Mouse (Mus musculus) bone marrow, adult 2 months (tissue): ENCODE data around the gene Hoxb3. TPM values are rescaled to one million over a fixed set of nuclear protein-coding genes. Genes with fewer than 3 reads are reported as not detected.

Source experiments
- H3K27ac ChIP-seq: fragments of 200-500 bp; 2 replicates; pipeline ENCODE4 v1.5.1; 2012; ENCODE audit warnings: low read depth, mild to moderate bottlenecking, control low read depth, inconsistent platforms, low read length; ENCODE audit not compliant: control insufficient read depth, poor library complexity, insufficient read depth
- H3K4me1 ChIP-seq: fragments of 200-500 bp; 2 replicates; pipeline ENCODE4 v1.6.1; 2011; ENCODE audit warnings: low read length; ENCODE audit not compliant: control insufficient read depth, insufficient read depth
- H3K4me3 ChIP-seq: fragments of 200-500 bp; replicated peaks from 2 replicates; pipeline ENCODE3; 2011; ENCODE audit warnings: mild to moderate bottlenecking, low read depth, low read length, control low read depth; ENCODE audit not compliant: control insufficient read depth
- CTCF ChIP-seq: fragments of 200-500 bp; IDR thresholded peaks from 2 replicates; pipeline ENCODE4 v1.5.1; 2011; ENCODE audit warnings: low read length, control low read depth; ENCODE audit not compliant: control insufficient read depth, insufficient read depth
- POLR2A ChIP-seq: fragments of 200-500 bp; IDR thresholded peaks from 2 replicates; pipeline ENCODE4 v1.6.1; 2011; ENCODE audit warnings: low read depth, mild to moderate bottlenecking, control low read depth, low read length, borderline replicate concordance; ENCODE audit not compliant: control insufficient read depth
- WGBS: fragments of 180-500 bp; shearing (Covaris S2); methylation state at CpG from one replicate; pipeline ENCODE4 v1.1.7; 2018; 5-methylcytosine and 5-hydroxymethylcytosine counted together
- polyA plus RNA-seq: library from polyadenylated mRNA; stranded (reverse); fragments of >200 nt; gene quantifications from 2 replicates; pipeline ENCODE4 v1.2.4, GENCODE M21; 2011; ENCODE audit warnings: low replicate concordance; ENCODE audit not compliant: missing spikeins, insufficient read depth, insufficient read length

The Hoxb3 gene
- polyA plus RNA-seq, 1 experiment = 1.0 TPM

DNA sequence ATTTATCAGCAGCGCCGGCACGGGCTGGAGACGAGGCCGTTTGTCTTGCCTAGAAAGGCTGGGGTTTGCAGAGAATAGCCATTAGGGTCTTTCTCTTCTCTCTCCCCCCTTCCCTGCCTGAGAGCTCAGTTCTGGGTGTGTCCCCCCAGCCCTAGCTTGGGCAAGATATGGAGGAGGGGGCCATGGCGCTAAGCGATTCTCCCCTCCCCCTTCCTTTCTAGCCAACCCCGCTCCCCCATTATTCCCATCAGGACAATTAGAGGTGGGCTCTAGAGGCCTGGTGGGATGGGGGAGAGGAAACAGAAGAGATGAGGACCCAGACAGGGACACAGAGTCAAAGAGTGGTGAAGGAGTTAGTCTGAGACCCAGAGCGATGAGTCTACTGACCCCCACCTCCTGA lies 35.7 kb upstream of the Hoxb3 start:
- Histone ChIP-seq H3K4me3 (no peak overlapping the region), H3K27ac (no peak overlapping the region), H3K4me1 (no peaks in the 10 kb centered on the region)
- 37% methylated on average over 9 of the region's 9 CpGs for WGBS
- TF ChIP-seq POLR2A (no peak), CTCF (no peak)

GRCm38 (mm10) chr11:96288455-96289221 lies 34.5 kb upstream of the Hoxb3 start:
- TF ChIP-seq POLR2A (no peak), CTCF (no peak)
- 43% methylated on average over 1 of the region's 1 CpGs for WGBS
- no peaks in the 10 kb centered on the region for H3K4me1 ChIP-seq

DNA sequence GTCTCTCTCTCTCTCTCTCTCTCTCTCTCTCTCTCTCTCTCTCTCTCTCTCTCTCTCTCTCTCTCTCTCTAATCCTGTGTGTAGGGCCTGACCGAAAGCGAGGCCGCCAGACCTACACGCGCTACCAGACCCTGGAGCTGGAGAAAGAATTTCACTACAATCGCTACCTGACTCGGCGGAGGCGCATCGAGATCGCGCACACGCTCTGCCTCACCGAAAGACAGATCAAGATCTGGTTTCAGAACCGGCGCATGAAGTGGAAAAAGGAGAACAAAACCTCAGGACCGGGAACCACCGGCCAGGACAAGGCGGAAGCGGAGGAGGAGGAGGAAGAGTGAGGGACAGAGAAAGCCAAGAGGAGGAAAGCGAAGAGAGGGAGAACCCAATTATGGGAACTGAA lies 33.8 kb upstream of the Hoxb3 start:
- Histone ChIP-seq H3K4me3 (no peak overlapping the region), H3K4me1 (no peaks in the 10 kb centered on the region), H3K27ac (no peak overlapping the region)
- TF ChIP-seq CTCF (no peak), POLR2A (no peak)
- WGBS = 62% methylated on average over 21 of the region's 21 CpGs

More at GRCm38 (mm10) chr11:96288455-96289221, 34.5 kb upstream of the Hoxb3 start:
- Histone ChIP-seq H3K4me3 (no peak overlapping the region), H3K27ac (no peak overlapping the region)

GRCm38 (mm10) chr11:96289837-96290236 lies 33.3 kb upstream of the Hoxb3 start:
- TF ChIP-seq POLR2A (no peak), CTCF (no peak)
- 64% methylated on average over 6 of the region's 6 CpGs for WGBS
- Histone ChIP-seq H3K4me1 (no peaks in the 10 kb centered on the region), H3K4me3 (no peak overlapping the region), H3K27ac (no peak overlapping the region)

DNA sequence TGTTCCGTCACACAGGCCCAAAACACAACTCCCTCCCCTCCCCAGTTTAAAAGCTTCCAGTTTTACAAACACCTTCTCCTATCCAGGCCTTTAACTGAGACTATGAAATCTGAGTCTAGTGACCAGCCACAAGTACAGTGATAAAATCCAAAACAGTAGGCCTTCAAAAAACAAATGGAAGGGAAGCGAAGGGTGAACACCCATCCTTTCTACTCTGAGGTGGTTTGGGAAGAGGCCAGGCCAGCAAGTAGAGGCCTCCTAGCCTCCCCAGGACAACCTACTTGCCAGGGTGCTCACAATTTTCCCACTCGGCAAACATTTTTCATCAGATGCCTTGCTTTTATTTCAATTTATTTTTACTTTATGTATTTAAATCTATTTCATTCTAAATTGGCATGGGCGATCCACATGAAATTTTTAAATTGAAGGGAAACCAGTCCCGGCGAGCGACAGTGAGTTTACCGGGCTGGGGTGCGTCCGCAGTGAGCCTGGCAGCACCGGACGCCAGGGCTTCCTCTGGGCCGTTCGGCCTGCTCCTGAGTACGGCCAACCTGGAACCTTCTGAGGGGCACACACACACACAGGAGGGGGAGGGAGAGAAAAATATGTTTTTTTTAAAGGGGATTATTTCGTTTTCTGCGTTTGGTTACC lies 32.3 kb upstream of the Hoxb3 start:
- no peaks in the 10 kb centered on the region for H3K4me1 ChIP-seq
- WGBS = 70% methylated on average over 17 of the region's 17 CpGs
- TF ChIP-seq CTCF (no peak), POLR2A (no peak)
- no peak overlapping the region for H3K4me3 ChIP-seq
- no peak overlapping the region for H3K27ac ChIP-seq

DNA sequence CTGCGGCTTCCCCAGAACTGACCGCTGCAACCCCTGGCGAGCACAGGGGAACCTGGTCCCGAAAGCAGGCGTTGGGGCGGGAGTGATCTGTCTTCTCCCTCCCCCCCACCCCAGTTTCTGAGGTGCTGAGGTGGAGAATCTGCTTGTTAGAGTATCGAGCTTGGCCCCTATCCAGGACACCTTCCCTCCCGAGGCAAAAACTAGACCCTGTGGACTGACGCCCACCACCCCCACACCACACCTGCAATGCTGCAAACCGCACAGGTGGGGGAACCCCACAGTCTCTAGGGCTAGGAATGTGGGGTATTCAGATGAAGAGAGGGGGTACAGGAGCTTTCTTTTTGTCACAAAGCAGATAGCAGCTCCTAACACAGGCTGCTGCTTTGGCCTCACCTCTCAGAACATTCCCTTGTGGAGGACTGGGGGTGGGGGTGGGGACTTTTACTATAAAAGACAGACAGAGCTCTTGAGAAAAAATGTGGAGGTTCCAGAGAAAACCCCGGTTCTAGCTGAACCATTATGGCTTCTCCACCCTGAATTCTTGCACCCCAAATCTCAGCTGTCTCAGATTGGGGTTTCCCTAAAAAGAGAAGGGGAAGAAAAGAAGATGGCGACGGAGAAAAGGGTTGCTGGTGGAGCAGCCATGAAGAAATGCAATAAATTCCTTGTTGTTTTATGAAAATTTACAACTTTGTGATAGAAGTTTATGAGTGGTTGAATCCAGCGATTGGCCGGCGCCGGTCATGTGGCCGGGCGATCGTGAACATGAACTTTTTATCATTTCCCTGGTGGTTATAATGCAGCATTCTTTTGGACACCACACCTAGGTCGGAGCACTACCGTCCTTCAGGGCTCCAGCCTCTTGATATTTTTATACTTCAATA lies 31.2 kb upstream of the Hoxb3 start, which contains the start of gene Hoxb6:
Hoxb6 (plus strand) TSS at position 796 of the 884 bp plus-strand sequence.
- TF ChIP-seq POLR2A = no peak
- TF ChIP-seq CTCF = no peak
- Histone ChIP-seq H3K27ac (no peak within 1 kb of the TSS), H3K4me1 (no peaks in the 10 kb centered on the region), H3K4me3 (no peak within 1 kb of the TSS)
- WGBS = 25% methylated on average over 22 of the region's 22 CpGs

DNA sequence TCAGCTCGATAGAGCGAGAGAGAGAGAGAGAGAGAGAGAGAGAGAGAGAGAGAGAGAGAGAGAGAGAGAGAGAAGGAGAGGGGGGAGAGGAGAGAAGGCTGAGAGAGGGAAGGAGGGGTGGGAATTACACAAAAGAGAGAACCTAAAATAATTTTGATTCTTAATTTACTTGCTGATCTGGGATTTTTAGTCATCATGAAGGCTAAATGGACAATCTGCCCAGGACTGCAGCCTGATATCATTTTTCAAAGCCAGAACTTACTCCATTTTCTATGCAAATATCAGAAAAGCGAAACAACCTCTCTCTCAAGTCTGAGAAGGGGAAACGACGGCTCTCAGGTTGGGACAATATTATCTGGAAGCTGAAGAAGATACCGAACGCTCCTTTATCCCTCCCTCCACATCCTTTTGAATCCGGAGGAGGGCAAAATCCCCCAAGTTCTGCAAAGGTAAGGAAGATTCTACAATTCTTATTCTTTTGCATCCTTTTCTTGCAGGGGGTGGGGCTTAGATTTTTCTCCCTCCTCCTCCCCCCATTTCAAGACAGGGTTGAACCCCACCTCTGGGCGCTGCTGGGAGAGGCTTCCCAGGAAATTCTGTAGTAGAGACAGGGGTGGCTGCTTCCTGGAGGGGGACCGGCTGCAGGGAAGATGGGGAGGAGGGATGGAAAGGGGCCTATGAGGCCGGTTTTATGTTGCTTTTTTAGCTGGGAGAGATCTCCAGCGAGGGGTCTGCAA lies 30.4 kb upstream of the Hoxb3 start:
- Histone ChIP-seq H3K27ac (no peak overlapping the region), H3K4me1 (no peaks in the 10 kb centered on the region), H3K4me3 (no peak overlapping the region)
- whole genome bisulfite sequencing = 4% methylated on average over 12 of the region's 12 CpGs
- TF ChIP-seq CTCF (no peak), POLR2A (no peak)
